ENCODE assay signal across 15 mouse cellular contexts in genomic region chr14:16144299-16144698, GRCm38 (mm10).
"Had no signal": no experiment of that assay in that cellular context is flagged by ENCODE, and none has a peak within 500 bp of the region (broad histone marks: within the 10 kb centered on the region; RNA-seq: fewer than 3 reads in every experiment).

No protein-coding gene starts in this region.

- DNase-seq: liver, postnatal 0 days; lung, adult 2 months; lung, postnatal 14 days; lung, postnatal 36 days; midbrain, embryonic 14.5 days; retina, postnatal 1 day; right cerebral cortex, adult 18-20 months; right cerebral cortex, postnatal 25 days; right cerebral cortex, postnatal 4 days; spleen, adult 18-20 months; thymus, adult 18-20 months; thymus, postnatal 14 days; thymus, postnatal 36 days had no signal

- ATAC-seq: liver, postnatal 0 days; lung, postnatal 0 days; midbrain, embryonic 16.5 days had no signal
